Mouse (Mus musculus): ENCODE measurements around the gene Chst5. TPM values are rescaled to one million over a fixed set of nuclear protein-coding genes. Genes with fewer than 3 reads are reported as not detected.

Chst5 gene
- polyA plus RNA-seq, 1 experiment = 0.09 TPM

- Histone ChIP-seq H3K4me1 (ENCODE audit: control insufficient read depth, insufficient read depth, insufficient read length, low read length) (0 out of 2 replicates have a peak, but pooled peaks cover 3% of the 10 kb centered on the region), H3K27ac (ENCODE audit: insufficient read depth, low read depth, low read length) (no peak overlapping the region), H3K36me3 (ENCODE audit: control insufficient read depth, insufficient read depth, low read length) (no peaks in the 10 kb centered on the region), H3K4me3 (ENCODE audit: low read depth, low read length) (no peak overlapping the region), H3K27me3 (ENCODE audit: control insufficient read depth, insufficient read depth, low read length) (peaks cover 15% of the 10 kb centered on the region)
- WGBS = 21% methylated on average over 7 of the region's 7 CpGs
- no peak for TF ChIP-seq CTCF (IDR thresholded peaks at IDR 0.05; ENCODE audit: extremely low read depth, insufficient read length, insufficient replicate concordance, low read depth, low read length)
- no peak for TF ChIP-seq POLR2A (IDR thresholded peaks at IDR 0.05; ENCODE audit: low read depth, low read length)
Observed at GRCm38 (mm10) chr8:111888091-111888650, 22.1 kb downstream of the Chst5 start.

GRCm38 (mm10) chr8:111887479-111887878 lies 22.8 kb downstream of the Chst5 start:
- WGBS = 53% methylated on average over 1 of the region's 1 CpGs

GRCm38 (mm10) chr8:111883615-111884014 lies 26.6 kb downstream of the Chst5 start:
- Histone ChIP-seq H3K36me3 (ENCODE audit: control insufficient read depth, insufficient read depth, low read length) (no peaks in the 10 kb centered on the region), H3K27me3 (ENCODE audit: control insufficient read depth, insufficient read depth, low read length) (no peaks in the 10 kb centered on the region), H3K27ac (ENCODE audit: insufficient read depth, low read depth, low read length) (no peak overlapping the region), H3K4me1 (ENCODE audit: control insufficient read depth, insufficient read depth, insufficient read length, low read length) (no peaks in the 10 kb centered on the region), H3K4me3 (ENCODE audit: low read depth, low read length) (no peak overlapping the region)
- TF ChIP-seq CTCF (IDR thresholded peaks at IDR 0.05; ENCODE audit: extremely low read depth, insufficient read length, insufficient replicate concordance, low read depth, low read length) = no peak
- TF ChIP-seq POLR2A (IDR thresholded peaks at IDR 0.05; ENCODE audit: low read depth, low read length) = no peak
- 66% methylated on average over 4 of the region's 4 CpGs for WGBS

More at GRCm38 (mm10) chr8:111887479-111887878, 22.8 kb downstream of the Chst5 start:
- no peak overlapping the region for H3K4me3 ChIP-seq (ENCODE audit: low read depth, low read length)
- peaks cover 15% of the 10 kb centered on the region for H3K27me3 ChIP-seq (ENCODE audit: control insufficient read depth, insufficient read depth, low read length)
- TF ChIP-seq POLR2A (IDR thresholded peaks at IDR 0.05; ENCODE audit: low read depth, low read length) (no peak), CTCF (IDR thresholded peaks at IDR 0.05; ENCODE audit: extremely low read depth, insufficient read length, insufficient replicate concordance, low read depth, low read length) (no peak)
- 0 out of 2 replicates have a peak, but pooled peaks cover 3% of the 10 kb centered on the region for H3K4me1 ChIP-seq (ENCODE audit: control insufficient read depth, insufficient read depth, insufficient read length, low read length)
- H3K27ac ChIP-seq (ENCODE audit: insufficient read depth, low read depth, low read length) = no peak overlapping the region
- H3K36me3 ChIP-seq (ENCODE audit: control insufficient read depth, insufficient read depth, low read length) = no peaks in the 10 kb centered on the region

- no peaks in the 10 kb centered on the region for H3K4me1 ChIP-seq (ENCODE audit: control insufficient read depth, insufficient read depth, insufficient read length, low read length)
- H3K36me3 ChIP-seq (ENCODE audit: control insufficient read depth, insufficient read depth, low read length) = no peaks in the 10 kb centered on the region
- TF ChIP-seq POLR2A (IDR thresholded peaks at IDR 0.05; ENCODE audit: low read depth, low read length) = no peak
- TF ChIP-seq CTCF (IDR thresholded peaks at IDR 0.05; ENCODE audit: extremely low read depth, insufficient read length, insufficient replicate concordance, low read depth, low read length) = peak; percentile 87; the same call in 1 of the 2 replicates
- H3K27ac ChIP-seq (ENCODE audit: insufficient read depth, low read depth, low read length) = no peak overlapping the region
- no peak overlapping the region for H3K4me3 ChIP-seq (ENCODE audit: low read depth, low read length)
- H3K27me3 ChIP-seq (ENCODE audit: control insufficient read depth, insufficient read depth, low read length) = no peaks in the 10 kb centered on the region
- WGBS = 0% methylated on average over 2 of the region's 2 CpGs
Observed at GRCm38 (mm10) chr8:111881591-111881990, 28.7 kb downstream of the Chst5 start.

- WGBS = 69% methylated on average over 9 of the region's 9 CpGs
- Histone ChIP-seq H3K4me1 (ENCODE audit: control insufficient read depth, insufficient read depth, insufficient read length, low read length) (no peaks in the 10 kb centered on the region), H3K36me3 (ENCODE audit: control insufficient read depth, insufficient read depth, low read length) (peaks cover 5% of the 10 kb centered on the region), H3K27ac (ENCODE audit: insufficient read depth, low read depth, low read length) (no peak overlapping the region), H3K27me3 (ENCODE audit: control insufficient read depth, insufficient read depth, low read length) (no peaks in the 10 kb centered on the region), H3K4me3 (ENCODE audit: low read depth, low read length) (no peak overlapping the region)
- no peak for TF ChIP-seq POLR2A (IDR thresholded peaks at IDR 0.05; ENCODE audit: low read depth, low read length)
- TF ChIP-seq CTCF (IDR thresholded peaks at IDR 0.05; ENCODE audit: extremely low read depth, insufficient read length, insufficient replicate concordance, low read depth, low read length) = no peak
Observed at GRCm38 (mm10) chr8:111877711-111878110, 32.5 kb downstream of the Chst5 start.

GRCm38 (mm10) chr8:111876355-111876948 lies 33.8 kb downstream of the Chst5 start, which contains the start of gene Tmem170:
TSS of gene Tmem170 (minus strand) at chr8:111876750.
- WGBS = under 1% methylated on average over 52 of the region's 53 CpGs
- peak within 1 kb of the TSS; percentile 98 for H3K27ac ChIP-seq (ENCODE audit: insufficient read depth, low read depth, low read length)
- H3K36me3 ChIP-seq (ENCODE audit: control insufficient read depth, insufficient read depth, low read length) = peaks cover 5% of the 10 kb centered on the region

GRCm38 (mm10) chr8:111875758-111876157 lies 34.5 kb downstream of the Chst5 start:
- Histone ChIP-seq H3K4me1 (ENCODE audit: control insufficient read depth, insufficient read depth, insufficient read length, low read length) (no peaks in the 10 kb centered on the region), H3K27me3 (ENCODE audit: control insufficient read depth, insufficient read depth, low read length) (no peaks in the 10 kb centered on the region), H3K27ac (ENCODE audit: insufficient read depth, low read depth, low read length) (peak overlapping the region; percentile 98), H3K36me3 (ENCODE audit: control insufficient read depth, insufficient read depth, low read length) (peaks cover 5% of the 10 kb centered on the region), H3K4me3 (ENCODE audit: low read depth, low read length) (peak overlapping the region; percentile 71)
- TF ChIP-seq POLR2A (IDR thresholded peaks at IDR 0.05; ENCODE audit: low read depth, low read length) (no peak), CTCF (IDR thresholded peaks at IDR 0.05; ENCODE audit: extremely low read depth, insufficient read length, insufficient replicate concordance, low read depth, low read length) (no peak)
- 7% methylated on average over 9 of the region's 9 CpGs for WGBS

More at GRCm38 (mm10) chr8:111876355-111876948, 33.8 kb downstream of the Chst5 start, which contains the start of gene Tmem170:
- Histone ChIP-seq H3K27me3 (ENCODE audit: control insufficient read depth, insufficient read depth, low read length) (no peaks in the 10 kb centered on the region), H3K4me3 (ENCODE audit: low read depth, low read length) (peak within 1 kb of the TSS; percentile 71), H3K4me1 (ENCODE audit: control insufficient read depth, insufficient read depth, insufficient read length, low read length) (no peaks in the 10 kb centered on the region)
- TF ChIP-seq CTCF (IDR thresholded peaks at IDR 0.05; ENCODE audit: extremely low read depth, insufficient read length, insufficient replicate concordance, low read depth, low read length) = peak; percentile 97
- peak; percentile 84 for TF ChIP-seq POLR2A (IDR thresholded peaks at IDR 0.05; ENCODE audit: low read depth, low read length)
